Mouse (Mus musculus): ENCODE data around the gene Myl12a.
"Not testable (repeated sequence)": the region's sequence is repeated elsewhere in the genome, so short reads cannot be mapped to it uniquely, and the experiment has no call there.

Myl12a gene

DNA sequence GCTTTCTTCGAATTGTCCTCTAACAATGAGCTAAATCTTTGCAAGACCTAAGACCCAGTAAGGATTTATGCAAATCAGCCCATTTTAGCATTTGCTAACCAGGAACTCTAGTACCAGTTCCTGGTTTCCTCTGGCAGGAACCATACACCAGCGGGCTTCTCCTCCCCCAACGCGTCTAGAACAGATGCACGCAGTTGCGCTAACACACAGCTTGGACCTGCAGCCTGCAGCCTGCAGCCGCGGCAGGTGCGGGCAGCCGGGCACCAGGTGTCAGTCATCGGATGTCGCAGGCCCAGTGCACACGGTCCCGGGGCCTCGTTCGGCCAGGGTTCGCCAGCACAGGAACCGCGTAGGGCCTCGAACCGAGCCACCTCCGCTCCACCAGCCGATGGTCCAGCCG is 12.7 kb downstream of the Myl12a start:
- no peak for DNase-seq (ENCODE audit: low read depth, low spot score)

DNA sequence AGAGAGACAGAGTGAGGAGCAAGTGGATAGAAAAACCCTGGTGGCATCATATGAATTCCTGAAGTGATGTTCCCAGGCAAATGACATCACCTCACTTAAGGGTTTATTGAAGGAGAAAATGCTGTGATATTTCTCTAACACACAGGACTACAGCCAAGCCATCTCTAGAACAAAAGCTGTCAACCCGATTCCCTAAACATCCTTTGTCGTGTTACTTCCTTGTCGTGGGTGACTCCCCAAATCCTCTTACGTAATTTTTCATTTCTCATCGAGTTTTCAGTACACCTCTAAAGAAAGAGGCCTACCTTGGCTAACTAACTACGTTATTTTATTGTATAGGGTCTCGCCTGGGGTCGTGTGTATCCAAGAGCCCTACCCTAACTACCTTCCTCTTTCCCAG is 13.2 kb downstream of the Myl12a start:
- no peak for DNase-seq (ENCODE audit: low read depth, low spot score)

DNA sequence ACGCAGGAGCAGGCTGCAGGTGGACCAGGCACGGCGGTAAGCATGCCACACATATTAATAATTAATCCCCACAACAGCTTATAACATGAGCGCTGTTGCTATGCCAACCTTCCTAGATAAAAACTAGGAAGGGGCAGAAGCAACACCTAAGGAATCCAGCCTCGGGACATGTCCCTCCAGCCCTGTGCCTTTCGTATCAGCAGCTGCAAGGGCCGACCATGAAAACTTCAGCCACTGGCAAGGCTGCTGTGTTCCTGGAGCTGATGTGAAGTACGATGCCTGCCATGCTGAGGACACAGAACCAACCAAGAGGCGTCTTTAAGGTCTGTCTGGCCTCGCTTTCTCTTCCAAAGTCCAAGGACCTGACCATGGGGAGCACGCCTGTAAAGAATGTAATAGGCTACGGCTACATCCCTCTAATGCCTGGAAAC is 14.3 kb downstream of the Myl12a start:
- no peak for DNase-seq (ENCODE audit: low read depth, low spot score)

DNA sequence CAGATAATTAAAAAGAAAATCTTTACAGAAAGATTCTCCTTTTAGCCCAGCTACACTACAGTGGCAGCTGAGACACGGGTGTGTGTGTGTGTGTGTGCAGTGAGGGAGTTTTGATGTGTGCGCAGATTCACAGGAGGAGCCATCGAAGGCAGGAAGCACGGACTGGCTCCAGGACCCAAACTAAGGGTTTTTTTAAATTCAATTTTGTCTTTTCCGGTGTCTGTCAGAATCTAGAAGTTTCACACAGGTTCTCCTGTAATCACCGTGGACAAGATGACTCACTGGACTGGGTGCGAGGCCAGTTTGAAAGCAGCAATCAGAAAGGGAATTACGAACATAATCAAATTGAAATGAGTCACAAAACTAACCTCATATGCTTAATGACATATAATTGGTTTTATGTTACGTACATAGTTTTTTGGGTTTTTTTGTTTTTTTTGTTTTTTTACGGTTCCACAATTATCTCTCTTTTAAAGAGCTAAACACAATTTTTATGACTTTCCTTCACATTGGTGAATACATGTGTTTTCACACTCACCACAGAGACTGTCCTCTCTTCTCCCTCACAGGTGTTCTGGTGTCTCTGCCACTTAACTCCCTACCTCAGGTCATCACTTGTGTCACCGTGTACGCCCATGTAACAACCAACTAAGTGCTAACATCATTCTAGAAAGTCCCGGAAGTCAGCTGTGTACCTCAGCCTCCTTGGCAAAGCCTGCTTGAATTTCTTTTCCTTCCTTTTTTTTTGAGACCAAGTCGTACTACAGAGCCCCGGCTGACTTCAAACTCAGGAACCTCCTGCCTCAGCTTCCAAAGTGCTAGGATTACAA is 15.6 kb downstream of the Myl12a start:
- no peak for DNase-seq (ENCODE audit: low read depth, low spot score)

DNA sequence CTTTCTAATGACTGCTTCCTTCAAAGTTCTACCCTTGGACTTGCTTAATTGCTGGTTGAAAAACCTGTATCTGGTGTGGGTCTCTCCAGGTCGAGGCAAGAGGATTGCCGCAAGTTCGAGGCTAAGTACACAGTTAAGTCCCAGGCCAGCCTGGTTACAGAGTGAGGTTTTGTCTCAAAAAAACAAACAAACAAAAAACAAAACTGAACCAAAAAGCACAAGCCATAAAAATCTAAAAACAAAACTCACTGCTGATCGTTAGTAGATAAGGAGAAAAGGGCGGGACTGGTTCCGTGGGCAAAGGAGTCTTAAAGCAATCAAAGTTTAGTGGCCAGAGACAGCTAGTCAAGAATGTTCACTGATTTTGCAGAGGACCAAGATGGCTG is 16.3 kb downstream of the Myl12a start:
- no peak for DNase-seq (ENCODE audit: low read depth, low spot score)

DNA sequence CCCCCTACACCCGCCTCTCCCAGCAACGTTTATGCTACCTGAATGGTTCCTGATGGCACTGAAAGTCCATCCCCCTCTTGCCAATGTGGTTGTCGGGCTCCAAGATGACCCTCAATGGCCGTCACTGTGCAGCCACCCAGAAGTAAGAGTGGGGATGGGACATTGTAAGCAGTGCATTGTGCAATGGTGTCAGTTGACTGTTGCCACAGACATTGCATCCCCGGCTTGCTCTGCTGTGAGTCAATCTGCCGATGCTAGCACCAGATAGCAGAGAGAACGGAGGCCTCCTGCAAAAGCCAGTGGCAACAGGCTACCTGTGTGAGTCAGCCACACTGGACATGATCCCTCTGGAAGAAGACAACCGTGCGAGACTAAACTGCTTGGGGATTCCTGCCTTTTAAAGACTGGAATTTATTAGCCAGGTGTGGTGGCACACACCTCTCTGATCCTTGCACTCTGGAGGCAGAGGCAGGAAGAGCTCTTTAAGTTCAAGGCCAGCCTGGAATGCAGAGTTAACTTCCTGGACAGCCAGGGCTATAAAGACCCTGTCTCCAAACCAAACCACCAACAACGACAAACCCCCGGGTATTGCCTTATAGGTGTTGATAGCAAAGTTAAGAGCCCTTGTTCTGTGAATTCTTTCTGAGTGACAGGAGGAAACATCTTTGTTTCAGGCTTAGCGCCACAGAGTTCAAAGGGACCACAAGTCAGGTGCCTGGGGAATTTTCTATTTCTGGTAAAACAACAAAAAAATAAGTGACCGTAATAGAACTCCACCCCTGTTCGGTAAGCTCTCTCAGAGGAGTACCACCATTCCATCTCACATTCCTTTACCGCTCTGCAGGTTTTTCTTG is 16.9 kb downstream of the Myl12a start:
- DNase-seq (ENCODE audit: low read depth, low spot score), result no peak

DNA sequence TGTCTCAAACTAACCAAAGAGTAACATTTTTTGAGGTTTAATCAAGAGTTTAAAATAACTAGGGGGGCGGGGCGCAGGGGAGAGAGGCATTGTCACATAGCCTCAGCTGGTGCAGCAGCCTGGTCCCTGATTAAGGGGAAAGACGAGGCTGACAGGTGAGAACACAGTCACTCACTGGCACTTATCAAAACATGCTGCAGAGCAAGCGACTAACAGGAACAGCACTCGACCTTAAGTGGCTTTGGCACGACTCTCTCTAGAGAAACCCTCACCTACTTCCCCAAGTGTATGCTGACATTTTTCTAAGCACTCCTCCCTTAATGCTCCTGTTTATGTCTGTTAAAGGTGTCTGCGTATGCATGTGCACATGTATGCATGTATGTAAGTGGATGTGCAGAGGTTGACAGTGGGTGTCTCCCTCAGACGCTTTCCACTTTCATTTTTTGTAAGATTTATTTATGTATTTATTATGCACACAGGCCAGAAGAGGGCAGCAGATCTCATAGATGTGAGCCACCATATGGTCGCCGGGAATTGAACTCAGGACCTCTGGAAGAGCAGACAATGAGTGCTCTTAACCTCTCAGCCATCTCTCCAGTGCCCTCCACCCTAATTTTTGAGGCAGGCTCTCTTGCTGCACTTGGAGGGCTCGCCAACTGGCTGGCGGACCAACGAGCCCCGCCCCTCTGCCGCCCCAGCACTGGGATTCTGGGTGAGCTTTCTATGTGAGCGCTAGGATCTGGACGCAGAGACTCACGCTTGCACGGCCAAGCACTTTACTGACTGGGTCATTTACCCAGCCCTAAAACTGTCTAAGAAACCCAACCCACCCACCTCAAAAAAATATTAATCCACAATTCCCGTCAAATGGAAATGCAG is 23.1 kb downstream of the Myl12a start:
- DNase-seq (ENCODE audit: low read depth, low spot score), result no peak

DNA sequence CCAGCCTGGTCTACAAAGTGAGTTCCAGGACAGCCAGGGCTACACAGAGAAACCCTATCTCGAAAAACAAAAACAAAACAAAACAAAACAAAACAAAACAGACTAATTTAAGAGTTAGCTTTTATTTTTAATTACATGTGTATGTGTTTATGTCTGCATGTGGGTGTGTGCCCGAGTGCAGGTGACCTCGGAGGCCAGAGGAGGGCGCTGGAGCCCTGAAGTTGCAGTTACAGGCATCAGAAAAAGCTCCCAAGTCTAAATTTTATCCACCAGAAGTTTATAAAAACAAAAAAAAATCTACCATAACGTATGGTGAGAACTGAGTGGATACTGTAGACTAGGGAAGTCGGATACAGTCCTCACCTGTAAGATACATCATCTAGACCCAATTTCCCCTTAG is 24.9 kb downstream of the Myl12a start:
- DNase-seq (ENCODE audit: low read depth, low spot score), result no peak

DNA sequence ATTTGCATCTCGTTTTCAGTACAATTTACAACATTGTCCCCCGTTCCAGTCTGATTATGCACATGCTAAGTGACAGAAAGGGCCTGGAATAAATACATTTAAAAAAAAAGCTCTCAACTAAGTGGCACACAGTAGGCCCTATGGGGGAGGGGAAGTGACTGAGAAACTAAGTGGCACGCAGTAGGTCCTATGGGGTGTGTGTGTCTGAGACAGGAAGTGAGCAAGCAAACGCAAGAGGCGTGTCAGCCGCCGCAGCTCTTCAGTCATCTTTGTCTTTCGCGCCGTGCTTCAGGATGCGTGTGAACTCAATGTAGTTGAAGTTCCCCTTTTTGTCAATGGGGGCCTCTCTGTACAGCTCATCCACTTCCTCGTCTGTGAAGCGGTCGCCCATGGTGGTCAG is 28.6 kb downstream of the Myl12a start:
- DNase-seq (ENCODE audit: low read depth, low spot score), result not testable (repeated sequence)

DNA sequence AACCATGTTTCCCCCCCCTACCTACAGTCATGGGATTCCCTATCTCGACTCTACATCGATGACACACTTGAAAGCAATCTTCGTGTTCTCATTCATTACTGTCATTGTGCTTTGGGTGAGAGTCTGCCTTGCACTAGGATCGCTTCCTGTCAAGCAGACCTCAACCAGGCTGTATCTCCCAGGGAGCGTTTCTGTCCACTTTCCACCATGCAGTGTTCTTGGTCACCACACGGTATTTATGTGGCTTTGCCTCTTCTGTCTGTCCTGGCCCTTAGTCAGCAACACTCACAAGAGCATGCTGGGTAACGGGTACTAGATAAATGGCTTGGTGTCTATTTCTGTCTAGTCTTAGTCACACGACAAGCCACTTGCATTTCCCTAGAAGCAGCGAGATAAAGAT is 29.3 kb downstream of the Myl12a start:
- DNase-seq (ENCODE audit: low read depth, low spot score), result no peak

DNA sequence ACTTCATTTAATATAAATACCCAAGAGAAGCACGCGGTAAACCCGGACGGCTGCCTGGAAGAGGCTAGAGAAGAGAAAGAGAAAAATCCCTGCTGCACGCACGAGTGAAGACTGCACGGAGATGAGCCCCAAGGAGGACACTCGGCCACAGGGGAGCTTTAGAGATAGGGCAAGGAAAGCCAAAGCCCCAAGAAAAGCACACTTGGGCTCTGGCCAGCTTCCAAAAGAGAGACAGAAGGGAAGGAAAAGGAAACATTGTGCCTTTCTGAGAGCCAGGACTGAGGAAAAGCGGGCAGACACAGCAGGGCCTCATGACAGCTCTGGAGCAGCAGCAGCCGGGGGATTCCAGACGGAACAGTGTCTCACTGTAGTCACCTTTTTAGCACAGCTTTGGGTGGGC is 31.5 kb downstream of the Myl12a start:
- no peak for DNase-seq (ENCODE audit: low read depth, low spot score)

DNA sequence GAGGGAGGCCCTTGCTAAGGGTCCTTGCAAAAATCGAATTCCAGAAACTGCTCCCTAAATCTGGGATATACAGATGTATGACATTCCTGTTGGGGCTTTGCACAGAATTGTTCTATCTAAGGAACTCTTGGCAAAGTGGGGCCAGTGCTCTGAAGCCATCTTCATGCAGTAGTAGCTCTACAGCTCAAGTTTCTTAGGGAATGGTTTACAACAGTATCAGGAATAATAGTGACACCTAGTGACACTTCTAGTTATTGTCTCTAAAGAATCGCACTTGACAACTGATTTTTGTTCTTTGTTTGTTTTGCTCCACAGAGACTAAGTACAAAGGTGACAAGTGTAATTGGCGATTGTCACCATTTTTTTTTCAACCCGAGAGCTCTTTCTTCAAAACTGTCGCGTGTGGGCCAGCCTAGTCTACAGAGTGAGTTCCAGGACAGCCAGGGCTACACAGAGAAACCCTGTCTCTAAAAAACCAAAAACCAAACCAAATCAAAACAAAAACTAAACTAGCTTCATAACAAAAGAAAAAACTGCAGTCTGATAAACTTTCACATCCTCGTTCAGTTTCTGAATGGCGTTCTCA is 34.0 kb downstream of the Myl12a start:
- peak; percentile 49 for DNase-seq (ENCODE audit: low read depth, low spot score)

DNA sequence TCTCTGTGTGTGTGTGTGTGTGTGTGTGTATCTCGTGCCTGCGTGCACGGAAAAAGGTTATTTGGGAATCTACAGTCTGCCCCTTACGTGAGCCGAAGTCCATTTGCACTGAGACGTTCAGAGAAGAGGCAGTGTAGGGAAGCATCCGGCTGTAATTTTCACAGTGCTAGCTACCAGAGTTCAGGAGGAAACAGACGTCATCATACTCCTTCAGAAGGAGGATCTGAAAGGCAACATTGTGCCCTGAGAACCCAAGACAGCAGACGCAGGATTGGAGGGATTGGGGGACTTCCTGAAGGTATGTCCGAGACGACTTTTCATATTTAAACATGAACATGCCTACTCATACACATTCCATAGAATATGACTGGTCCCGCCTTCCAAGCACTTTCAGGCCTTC is 35.0 kb downstream of the Myl12a start:
- DNase-seq (ENCODE audit: low read depth, low spot score), result no peak

DNA sequence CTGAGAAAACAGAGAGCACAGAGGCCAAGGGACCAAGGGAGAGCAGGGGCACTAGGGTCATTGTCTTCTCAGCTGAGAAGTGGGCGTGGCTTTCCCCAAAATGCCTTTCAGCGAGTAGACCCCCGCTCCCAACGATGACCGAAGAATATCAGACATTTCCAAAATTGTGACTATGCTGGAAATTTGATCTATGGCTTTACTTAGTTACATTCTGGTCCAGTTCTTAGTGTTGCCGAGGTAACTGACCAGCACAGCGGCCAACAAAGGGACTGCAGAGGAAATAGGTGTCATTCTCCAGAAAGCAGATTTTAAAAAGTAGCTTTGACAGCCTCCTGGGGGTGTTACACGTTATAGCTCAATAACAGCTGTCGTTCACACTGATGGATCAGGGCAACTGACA is 35.5 kb downstream of the Myl12a start:
- DNase-seq (ENCODE audit: low read depth, low spot score), result no peak

DNA sequence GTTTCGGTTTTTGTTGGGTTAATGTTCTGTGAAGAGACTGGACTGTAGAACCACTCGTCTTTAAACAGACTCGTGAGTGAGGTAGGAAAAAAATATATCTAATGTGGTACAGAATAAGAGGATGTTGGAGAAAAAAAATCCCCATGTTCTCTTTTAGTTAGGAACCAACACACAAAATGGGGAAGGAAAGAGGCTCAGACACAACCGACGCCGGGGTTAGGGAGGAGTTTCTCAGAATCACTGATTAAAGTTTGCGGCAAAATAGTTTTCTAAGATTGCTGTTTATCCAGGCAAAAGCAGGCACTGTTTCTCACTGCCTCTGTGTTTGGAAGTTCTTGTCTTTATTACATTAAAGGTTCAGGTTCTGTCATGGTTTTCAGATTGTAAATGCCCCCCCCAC is 36.6 kb downstream of the Myl12a start:
- no peak for DNase-seq (ENCODE audit: low read depth, low spot score)

DNA sequence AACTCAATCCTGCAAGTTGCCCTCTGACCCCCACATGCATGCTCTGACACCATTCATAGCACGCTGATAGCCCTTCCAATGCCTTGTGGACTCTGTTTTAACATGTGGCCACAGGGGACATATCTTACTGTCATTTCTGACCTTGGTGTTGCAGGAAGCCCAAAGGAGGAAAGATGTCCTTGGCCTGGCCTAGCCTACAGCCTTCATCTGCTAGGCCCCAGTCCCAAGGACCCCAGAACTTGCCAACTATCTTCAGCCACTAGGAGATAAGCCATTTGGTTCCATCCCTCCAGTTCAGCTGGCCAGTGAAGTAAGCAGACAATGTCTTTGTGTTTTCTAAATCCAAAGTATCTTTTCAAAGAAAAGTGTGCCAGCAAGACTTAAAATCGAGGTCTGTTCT is 37.4 kb downstream of the Myl12a start:
- no peak for DNase-seq (ENCODE audit: low read depth, low spot score)

DNA sequence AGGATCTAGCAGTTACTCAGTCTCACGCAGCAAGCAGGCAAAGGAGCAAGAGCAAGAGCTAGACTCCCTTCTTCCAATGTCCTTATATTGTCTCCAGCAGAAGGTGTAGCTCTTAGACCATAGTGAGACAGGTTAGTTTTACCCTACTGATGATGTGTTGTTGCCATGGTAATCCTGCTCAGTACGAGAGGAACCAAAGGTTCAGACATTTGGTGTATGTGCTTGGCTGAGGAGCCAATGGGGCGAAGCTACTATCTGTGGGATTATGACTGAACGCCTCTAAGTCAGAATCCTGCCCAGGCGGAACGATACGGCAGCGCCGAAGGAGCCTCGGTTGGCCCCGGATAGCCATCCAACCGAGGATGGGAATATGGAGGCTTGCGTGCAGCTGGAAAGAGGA is 39.1 kb downstream of the Myl12a start:
- peak; percentile 81 for DNase-seq (ENCODE audit: low read depth, low spot score)

DNA sequence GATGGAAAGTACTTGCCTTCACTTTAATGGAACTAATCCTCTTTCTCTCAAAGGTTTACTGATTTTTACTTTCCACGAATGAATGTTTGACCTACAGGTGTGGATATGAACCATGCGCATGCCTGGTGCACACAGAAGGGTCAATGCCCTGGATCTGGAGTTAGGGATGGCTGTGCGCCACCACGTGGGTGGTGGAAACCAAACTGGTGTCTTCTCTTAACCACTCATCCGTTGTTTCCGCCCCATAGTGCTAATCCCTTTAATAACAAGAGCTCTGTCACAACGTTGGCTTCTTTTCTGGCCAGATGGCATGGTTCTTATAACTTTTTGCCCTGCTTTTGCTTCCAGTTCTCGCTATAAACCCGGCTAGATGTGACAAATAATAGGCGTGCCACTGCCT is 51.4 kb downstream of the Myl12a start:
- DNase-seq (ENCODE audit: low read depth, low spot score), result no peak

DNA sequence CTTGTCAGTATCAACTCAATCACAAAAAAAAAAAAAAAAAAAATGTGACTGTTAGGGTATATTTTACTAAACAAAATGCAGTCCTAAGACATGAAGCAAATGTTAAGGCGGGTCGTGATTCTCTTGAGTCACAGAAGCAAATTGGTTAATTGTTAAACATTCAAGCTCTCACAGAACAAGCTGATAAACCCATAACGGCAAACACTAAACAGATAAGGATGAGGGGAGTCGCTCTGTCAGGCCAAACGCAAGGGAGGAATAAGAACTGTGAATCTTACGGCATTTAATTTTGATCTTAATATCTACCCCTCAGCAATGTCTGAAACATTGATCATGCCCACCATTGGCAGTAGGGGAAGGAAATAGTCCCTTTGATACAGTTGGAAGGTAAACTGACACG is 53.5 kb downstream of the Myl12a start:
- no peak for DNase-seq (ENCODE audit: low read depth, low spot score)

DNA sequence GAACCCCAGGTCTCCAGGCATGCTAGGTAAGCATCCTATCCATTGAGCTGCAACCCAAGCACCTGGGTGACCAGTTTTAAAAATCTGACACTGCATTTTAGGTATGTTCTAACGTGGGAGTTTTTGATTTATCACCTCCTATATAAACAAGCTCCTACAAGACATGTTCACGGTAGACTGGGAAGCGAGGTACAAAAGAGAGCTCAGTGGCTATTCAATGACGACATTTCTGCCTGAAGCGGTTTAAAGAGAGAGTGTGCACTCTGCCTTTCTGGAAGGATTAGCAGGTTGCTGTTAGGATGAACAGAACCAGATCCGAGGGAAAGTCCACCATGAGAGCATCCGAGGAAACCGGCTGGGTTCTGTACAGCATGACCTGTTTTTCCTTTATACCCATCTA is 54.0 kb downstream of the Myl12a start:
- no peak for DNase-seq (ENCODE audit: low read depth, low spot score)

DNA sequence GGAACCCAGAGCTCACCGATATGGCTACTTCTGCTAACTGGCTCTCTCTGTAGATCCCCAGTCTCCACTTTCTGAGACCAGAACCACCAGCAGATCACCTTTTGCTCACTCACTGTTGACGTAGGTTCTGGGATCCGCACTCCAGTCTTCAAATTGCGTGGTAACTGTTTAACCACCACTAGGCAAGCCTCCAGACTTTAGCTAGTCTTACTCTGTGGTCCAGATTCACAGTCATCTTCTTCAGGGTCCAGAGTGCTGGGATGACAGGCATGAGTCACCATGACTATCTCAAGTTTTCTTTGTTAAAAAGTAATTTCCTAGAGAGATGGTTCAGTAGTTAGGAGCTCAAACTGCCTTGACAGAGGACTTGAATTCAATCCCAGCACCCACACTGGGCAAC is 58.9 kb downstream of the Myl12a start:
- DNase-seq (ENCODE audit: low read depth, low spot score), result no peak
